Mouse (Mus musculus) liver, embryonic 11.5 days (tissue): Measurements from ENCODE around the gene Bbs9. TPM values are rescaled to one million over a fixed set of nuclear protein-coding genes. Genes with fewer than 3 reads are reported as not detected.

Experiments used
- ATAC-seq: fragments of 200-750 bp; cut with Nextera tagmentation; replicated peaks from 2 replicates; pipeline ENCODE4 v1.8.0; 2017; ENCODE audit warnings: moderate number of reproducible peaks, mild to moderate bottlenecking, moderate TSS enrichment, moderate library complexity; ENCODE audit not compliant: low FRiP score
- DNase-seq: peaks from one replicate; pipeline ENCODE4 v3.0.0-alpha.2; 2017; ENCODE audit warnings: low spot score
- H3K27ac ChIP-seq: fragments of 300-500 bp; sonication (generic); 2 replicates; pipeline ENCODE4 v1.5.1; 2014; ENCODE audit warnings: mild to moderate bottlenecking, low read depth, low read length, control low read depth
- H3K27me3 ChIP-seq: fragments of 300-500 bp; sonication (generic); replicated peaks from 2 replicates; pipeline ENCODE4 v1.6.1; 2014; ENCODE audit warnings: low read length, mixed read lengths; ENCODE audit not compliant: control insufficient read depth, insufficient read depth
- H3K36me3 ChIP-seq: fragments of 300-500 bp; sonication (generic); 2 replicates; pipeline ENCODE4 v1.6.1; 2014; ENCODE audit warnings: mild to moderate bottlenecking, low read length, moderate library complexity, mixed read lengths; ENCODE audit not compliant: control insufficient read depth, insufficient read depth
- H3K4me1 ChIP-seq: fragments of 300-500 bp; sonication (generic); replicated peaks from 2 replicates; pipeline ENCODE4 v1.6.1; 2014; ENCODE audit warnings: low read length, mixed read lengths; ENCODE audit not compliant: control insufficient read depth, insufficient read depth
- H3K4me2 ChIP-seq: fragments of 300-500 bp; sonication (generic); 2 replicates; pipeline ENCODE4 v1.6.1; 2014; ENCODE audit warnings: mild to moderate bottlenecking, control low read depth, moderate library complexity
- H3K4me3 ChIP-seq: fragments of 300-500 bp; sonication (generic); 2 replicates; pipeline ENCODE4 v1.5.1; 2014; ENCODE audit warnings: low read depth, low read length, control low read depth
- H3K9ac ChIP-seq: fragments of 300-500 bp; sonication (generic); 2 replicates; pipeline ENCODE4 v1.6.1; 2014; ENCODE audit warnings: low read depth, low read length, control low read depth
- H3K9me3 ChIP-seq: fragments of 300-500 bp; sonication (generic); 2 replicates; pipeline ENCODE4 v1.6.1; 2016; ENCODE audit warnings: low read length, inconsistent platforms, mixed read lengths; ENCODE audit not compliant: control insufficient read depth
- WGBS: fragments of 180-500 bp; shearing (Covaris S2); extraction: QIAGEN DNeasy Blood & Tissue Kit; methylation state at CpG from one replicate; pipeline ENCODE4 v1.1.7; 2014; 5-methylcytosine and 5-hydroxymethylcytosine counted together
- polyA plus RNA-seq: library from polyadenylated mRNA; unstranded; fragments of >200 nt; fragmentation: Nextera tagmentation; extraction: Ambion mirVana; gene quantifications from 2 replicates; pipeline ENCODE4 v1.2.1, GENCODE M21; 2014

Bbs9 gene
- polyA plus RNA-seq, 1 experiment from 2014 or later, result 8.7 TPM

DNA sequence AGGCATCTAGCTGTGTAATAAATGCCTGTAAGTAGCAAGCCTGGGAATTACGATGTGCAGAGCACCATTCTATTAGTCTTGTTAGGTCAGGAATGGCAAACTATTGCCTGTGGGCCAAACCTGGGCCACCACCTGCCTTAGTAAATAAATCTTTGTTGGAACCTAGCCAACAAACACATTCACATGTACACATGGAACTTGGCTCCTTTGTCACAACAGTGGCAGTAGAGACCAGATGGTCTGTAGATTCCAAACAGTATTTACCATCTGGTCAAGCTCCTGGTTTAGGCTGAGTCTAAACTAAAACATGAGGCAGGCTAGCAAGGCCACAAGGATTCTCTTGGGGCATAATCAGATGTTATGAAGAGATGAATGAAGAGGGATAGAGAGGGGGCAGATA lies 399.7 kb downstream of the Bbs9 start:
- no peaks in the 10 kb centered on the region for H3K36me3 ChIP-seq
- H3K9ac ChIP-seq, result no peak overlapping the region
- H3K4me1 ChIP-seq, result no peaks in the 10 kb centered on the region
- no peaks in the 10 kb centered on the region for H3K9me3 ChIP-seq
- 86% methylated on average over 1 of the region's 1 CpGs for WGBS
- ATAC-seq (no peak), DNase-seq (no peak)
- no peak overlapping the region for H3K4me2 ChIP-seq
- H3K27ac ChIP-seq, result no peak overlapping the region
- H3K27me3 ChIP-seq, result no peaks in the 10 kb centered on the region
- no peak overlapping the region for H3K4me3 ChIP-seq

DNA sequence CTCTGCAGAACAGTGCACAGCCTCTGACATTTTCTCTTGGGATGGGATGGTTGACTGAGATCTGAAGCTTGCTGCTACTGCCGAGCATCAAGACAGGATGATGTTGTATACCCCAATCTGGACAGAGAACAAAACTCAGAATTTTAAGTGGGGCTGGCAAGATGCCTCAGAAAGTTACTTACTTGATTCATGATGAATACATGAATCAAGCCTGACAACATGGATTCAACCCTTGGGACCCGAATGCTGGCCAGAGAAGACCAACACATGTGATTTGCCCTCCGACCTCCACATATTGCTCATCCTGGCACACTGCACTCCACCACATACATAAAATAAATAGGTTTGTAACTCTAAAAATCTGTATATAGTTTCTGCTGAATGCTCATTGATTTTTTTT lies 403.8 kb downstream of the Bbs9 start:
- H3K27me3 ChIP-seq, result no peaks in the 10 kb centered on the region
- DNase-seq (no peak), ATAC-seq (no peak)
- H3K4me3 ChIP-seq, result no peak overlapping the region
- no peaks in the 10 kb centered on the region for H3K36me3 ChIP-seq
- no peak overlapping the region for H3K9ac ChIP-seq
- WGBS, result 81% methylated on average over 3 of the region's 3 CpGs
- no peaks in the 10 kb centered on the region for H3K4me1 ChIP-seq
- no peak overlapping the region for H3K4me2 ChIP-seq
- H3K27ac ChIP-seq, result no peak overlapping the region
- H3K9me3 ChIP-seq, result no peaks in the 10 kb centered on the region

- WGBS, result 72% methylated on average over 4 of the region's 4 CpGs
- no peaks in the 10 kb centered on the region for H3K4me1 ChIP-seq
- H3K4me2 ChIP-seq, result no peak overlapping the region
- no peaks in the 10 kb centered on the region for H3K36me3 ChIP-seq
- no peak for DNase-seq
- H3K27me3 ChIP-seq, result no peaks in the 10 kb centered on the region
- no peak overlapping the region for H3K9ac ChIP-seq
- H3K27ac ChIP-seq, result no peak overlapping the region
- ATAC-seq, result no peak
- no peaks in the 10 kb centered on the region for H3K9me3 ChIP-seq
- H3K4me3 ChIP-seq, result no peak overlapping the region
Measured at GRCm38 (mm10) chr9:22886351-22886750, 410.8 kb downstream of the Bbs9 start.

GRCm38 (mm10) chr9:22905434-22905833 lies 429.9 kb downstream of the Bbs9 start:
- H3K27ac ChIP-seq, result no peak overlapping the region
- H3K4me2 ChIP-seq, result no peak overlapping the region
- no peak for ATAC-seq
- H3K9me3 ChIP-seq, result no peaks in the 10 kb centered on the region
- no peaks in the 10 kb centered on the region for H3K27me3 ChIP-seq
- no peaks in the 10 kb centered on the region for H3K4me1 ChIP-seq
- 56% methylated on average over 3 of the region's 3 CpGs for WGBS
- H3K4me3 ChIP-seq, result no peak overlapping the region
- no peaks in the 10 kb centered on the region for H3K36me3 ChIP-seq
- no peak for DNase-seq
- H3K9ac ChIP-seq, result no peak overlapping the region

DNA sequence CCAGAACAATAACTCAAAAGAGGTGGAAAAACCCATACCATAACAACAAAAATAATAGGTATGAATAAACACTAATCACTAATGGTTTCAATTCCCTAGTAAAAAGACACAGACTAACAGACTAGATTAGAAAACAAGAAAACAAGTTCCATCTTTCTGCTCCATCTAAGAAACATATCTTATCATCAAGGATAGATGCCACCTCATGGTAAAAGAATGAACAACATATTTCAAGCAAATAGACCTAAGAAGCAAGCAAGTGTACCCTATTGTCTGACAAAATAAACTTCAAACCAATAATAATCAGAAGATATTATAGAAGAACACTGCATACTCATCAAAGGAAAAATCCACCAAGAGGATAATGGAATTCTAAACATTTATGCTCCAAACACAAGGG lies 441.3 kb downstream of the Bbs9 start:
- H3K27me3 ChIP-seq, result no peaks in the 10 kb centered on the region
- no peak overlapping the region for H3K27ac ChIP-seq
- DNase-seq (no peak), ATAC-seq (no peak)
- no peak overlapping the region for H3K4me3 ChIP-seq
- H3K9ac ChIP-seq, result no peak overlapping the region
- no peaks in the 10 kb centered on the region for H3K9me3 ChIP-seq
- H3K4me1 ChIP-seq, result no peaks in the 10 kb centered on the region
- H3K4me2 ChIP-seq, result no peak overlapping the region
- H3K36me3 ChIP-seq, result no peaks in the 10 kb centered on the region

DNA sequence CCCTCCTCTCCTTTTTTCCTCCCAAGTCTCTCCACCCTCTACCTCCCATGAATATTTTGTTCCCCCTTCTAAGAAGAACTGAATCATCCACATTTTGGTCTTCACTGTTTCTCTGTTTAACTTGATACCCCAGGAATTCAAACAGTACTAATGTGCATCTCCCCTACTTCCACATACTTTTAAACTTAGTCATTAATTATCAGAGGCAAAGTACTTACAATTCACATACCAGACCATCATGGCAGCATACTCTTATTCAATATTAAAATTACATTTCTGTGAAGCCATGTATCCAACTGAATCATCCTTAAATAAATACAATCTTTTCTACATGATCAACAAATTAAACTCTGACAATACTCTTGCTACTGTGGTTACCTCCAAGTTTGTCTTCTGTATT lies 460.1 kb downstream of the Bbs9 start:
- Histone ChIP-seq H3K36me3 (no peaks in the 10 kb centered on the region), H3K4me3 (no peak overlapping the region), H3K9me3 (no peaks in the 10 kb centered on the region), H3K9ac (no peak overlapping the region), H3K27ac (no peak overlapping the region), H3K27me3 (no peaks in the 10 kb centered on the region), H3K4me2 (no peak overlapping the region), H3K4me1 (no peaks in the 10 kb centered on the region)
- ATAC-seq (no peak), DNase-seq (no peak)

Other genes starting within 250 kb of the Bbs9 start
- gene Zfp599, start 215.8 kb upstream of the Bbs9 start, polyA plus RNA-seq, result 4.8 and 5.0 TPM in 2 replicates
- 9.7 and 12.1 TPM in 2 replicates for gene Zfp810, start 168.1 kb upstream of the Bbs9 start, polyA plus RNA-seq
- gene Anln, start 86.5 kb upstream of the Bbs9 start, polyA plus RNA-seq, result 42.6 and 45.5 TPM in 2 replicates
- gene 9530077C05Rik, start 64.2 kb upstream of the Bbs9 start, polyA plus RNA-seq, result 2.5 and 3.6 TPM in 2 replicates
- not detected in 2 replicates for gene Gm17545, start 21.4 kb upstream of the Bbs9 start, polyA plus RNA-seq
- 74.2 and 79.8 TPM in 2 replicates for gene Rp9, start 6.0 kb upstream of the Bbs9 start, polyA plus RNA-seq